Mouse (Mus musculus) CD8-positive naive resting alpha-beta T cell, adult 2 months (primary cell): Measurements from ENCODE around the gene P4htm.

Source experiments
- DNase-seq, 2 experiments: peaks; one replicate each; pipeline ENCODE4 v3.0.0; 2022; ENCODE audit warnings: low read depth in 2 of 2, low spot score in 2 of 2

P4htm gene

GRCm38 (mm10) chr9:108577934-108578544 lies 19.4 kb downstream of the P4htm start:
- DNase-seq: peak in 1 of 2 experiments; percentile 27

GRCm38 (mm10) chr9:108577025-108577424 lies 20.4 kb downstream of the P4htm start:
- no peak for DNase-seq

- DNase-seq: no peak
Observed at GRCm38 (mm10) chr9:108575321-108576297, 21.9 kb downstream of the P4htm start.

GRCm38 (mm10) chr9:108574921-108575320 lies 22.5 kb downstream of the P4htm start:
- no peak for DNase-seq

- DNase-seq: peak in 1 of 2 experiments; percentile 56
Observed at GRCm38 (mm10) chr9:108573774-108574690, 23.4 kb downstream of the P4htm start.

GRCm38 (mm10) chr9:108572321-108572720 lies 25.1 kb downstream of the P4htm start:
- no peak for DNase-seq

- no peak for DNase-seq
Observed at GRCm38 (mm10) chr9:108571401-108571973, 26.0 kb downstream of the P4htm start.

- peak; percentile 78 to 87 for DNase-seq
Observed at GRCm38 (mm10) chr9:108570207-108570896, 27.1 kb downstream of the P4htm start.

GRCm38 (mm10) chr9:108569381-108570206 lies 27.9 kb downstream of the P4htm start, which contains the start of gene Dalrd3:
Dalrd3 (plus strand) TSS chr9:108569886.
- DNase-seq: peak; percentile 66 to 76

GRCm38 (mm10) chr9:108568511-108568921 lies 29.0 kb downstream of the P4htm start:
- DNase-seq: no peak

GRCm38 (mm10) chr9:108567931-108568419 lies 29.5 kb downstream of the P4htm start:
- no peak for DNase-seq

GRCm38 (mm10) chr9:108566815-108567776 lies 30.4 kb downstream of the P4htm start, which contains the start of gene Ndufaf3:
Ndufaf3 (minus strand) TSS chr9:108567434.
- DNase-seq: peak; percentile 94 to 98

- no peak for DNase-seq
Observed at GRCm38 (mm10) chr9:108565881-108566814, 31.3 kb downstream of the P4htm start.

GRCm38 (mm10) chr9:108564131-108564530 lies 33.3 kb downstream of the P4htm start:
- DNase-seq: no peak

- DNase-seq: no peak
Observed at GRCm38 (mm10) chr9:108563671-108564070, 33.8 kb downstream of the P4htm start.

GRCm38 (mm10) chr9:108560227-108560841 lies 37.1 kb downstream of the P4htm start, which contains the start of gene Impdh2:
Impdh2 (plus strand) TSS chr9:108560286.
- peak; percentile 88 to 93 for DNase-seq
